Mouse (Mus musculus) brain, embryonic 14.5 days (tissue): ENCODE measurements around the gene Sat2.

Experiments used
- CTCF ChIP-seq: fragments of 200-500 bp; IDR thresholded peaks from 2 replicates; pipeline ENCODE4 v1.5.1; 2012; ENCODE audit warnings: inconsistent platforms, mild to moderate bottlenecking, moderate library complexity, borderline replicate concordance; ENCODE audit not compliant: insufficient read depth, insufficient read length; ENCODE audit errors: extremely low read depth
- POLR2A ChIP-seq: fragments of 200-500 bp; IDR thresholded peaks from 2 replicates; pipeline ENCODE4 v1.6.1; 2012; ENCODE audit warnings: mild to moderate bottlenecking, inconsistent platforms, borderline replicate concordance; ENCODE audit not compliant: poor library complexity, insufficient read depth, insufficient read length, severe bottlenecking; ENCODE audit errors: extremely low read depth

DNA sequence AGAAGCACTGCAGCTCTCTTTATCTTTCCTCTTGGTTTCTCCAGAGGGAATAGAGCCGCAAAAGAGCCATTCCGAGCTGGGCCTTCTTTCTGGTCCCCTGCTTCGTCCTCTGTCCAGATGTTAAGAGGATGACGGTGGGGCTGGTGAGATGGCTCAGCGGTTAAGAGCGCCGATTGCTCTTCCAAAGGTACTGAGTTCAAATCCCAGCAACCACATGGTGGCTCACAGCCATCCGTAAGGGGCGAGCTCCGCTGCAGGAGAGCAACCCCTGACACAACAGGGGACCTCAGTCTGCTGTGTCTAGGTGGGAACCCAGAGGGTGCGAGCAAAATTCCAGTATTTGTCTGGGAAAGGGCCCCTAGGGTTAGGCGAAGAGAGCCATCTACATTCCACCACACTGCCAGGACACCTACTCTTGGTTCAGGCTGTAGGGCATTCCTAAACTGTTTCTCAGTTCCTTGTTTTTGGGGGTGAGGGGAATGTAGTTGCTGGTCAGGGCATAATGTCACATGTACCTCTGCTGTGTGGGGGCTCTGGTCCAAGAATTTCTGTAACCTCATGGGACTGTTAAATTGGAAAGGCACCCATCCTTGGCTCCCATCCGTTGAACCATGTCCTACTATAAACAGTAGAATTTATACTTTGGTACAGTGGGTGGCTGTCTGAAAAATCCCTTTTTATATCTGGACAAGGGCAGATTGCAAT lies 41.3 kb downstream of the Sat2 start:
- TF ChIP-seq POLR2A, result no peak
- no peak for TF ChIP-seq CTCF
